Mouse (Mus musculus) mesoderm, embryonic 11.5 days (tissue): Measurements from ENCODE around the gene 5730596B20Rik.
A peak's percentile ranks its signal among the peaks of the same experiment; 100 is the strongest.

ENCODE experiments used
- DNase-seq: peaks from one replicate; pipeline ENCODE4 v3.0.0-alpha.2; 2012; ENCODE audit warnings: low read depth, low spot score

Gene 5730596B20Rik

DNA sequence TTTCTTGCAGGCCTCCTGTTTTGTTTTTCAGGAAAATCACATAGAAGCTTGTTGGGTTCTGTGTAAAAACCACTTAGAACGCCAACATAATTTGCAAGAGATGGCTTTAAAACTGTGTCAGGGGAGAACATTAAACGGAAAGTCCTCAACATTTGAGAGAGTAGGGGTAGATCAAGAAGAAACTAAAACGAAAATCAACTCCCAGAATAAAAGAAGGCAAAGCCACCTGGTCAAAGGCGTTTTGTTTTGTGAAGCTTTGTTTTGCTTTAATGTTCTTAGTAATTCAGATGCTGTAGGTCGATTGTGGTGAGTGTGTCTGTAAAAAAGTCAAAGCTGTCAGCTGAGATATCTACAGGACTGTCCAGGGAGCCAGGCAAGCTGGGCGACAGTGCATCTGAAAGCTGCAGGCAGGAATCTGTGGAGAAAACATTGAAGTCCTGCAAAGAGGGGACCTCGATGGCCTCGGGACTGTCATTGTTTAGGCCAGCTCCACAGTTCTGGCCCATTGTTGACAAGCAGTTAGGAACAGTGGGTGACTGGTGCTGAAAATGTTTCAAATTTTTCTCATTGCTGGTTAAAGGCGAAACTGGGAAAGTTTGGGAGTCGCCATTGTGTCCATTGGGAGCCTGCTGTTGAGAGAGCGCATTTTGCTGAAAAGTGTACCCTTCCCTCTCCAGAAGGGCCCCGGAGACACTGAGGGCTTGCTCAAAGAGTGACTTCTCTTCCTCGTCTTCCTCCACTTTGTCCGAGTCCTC is 14.5 kb upstream of the 5730596B20Rik start:
- DNase-seq = no peak

DNA sequence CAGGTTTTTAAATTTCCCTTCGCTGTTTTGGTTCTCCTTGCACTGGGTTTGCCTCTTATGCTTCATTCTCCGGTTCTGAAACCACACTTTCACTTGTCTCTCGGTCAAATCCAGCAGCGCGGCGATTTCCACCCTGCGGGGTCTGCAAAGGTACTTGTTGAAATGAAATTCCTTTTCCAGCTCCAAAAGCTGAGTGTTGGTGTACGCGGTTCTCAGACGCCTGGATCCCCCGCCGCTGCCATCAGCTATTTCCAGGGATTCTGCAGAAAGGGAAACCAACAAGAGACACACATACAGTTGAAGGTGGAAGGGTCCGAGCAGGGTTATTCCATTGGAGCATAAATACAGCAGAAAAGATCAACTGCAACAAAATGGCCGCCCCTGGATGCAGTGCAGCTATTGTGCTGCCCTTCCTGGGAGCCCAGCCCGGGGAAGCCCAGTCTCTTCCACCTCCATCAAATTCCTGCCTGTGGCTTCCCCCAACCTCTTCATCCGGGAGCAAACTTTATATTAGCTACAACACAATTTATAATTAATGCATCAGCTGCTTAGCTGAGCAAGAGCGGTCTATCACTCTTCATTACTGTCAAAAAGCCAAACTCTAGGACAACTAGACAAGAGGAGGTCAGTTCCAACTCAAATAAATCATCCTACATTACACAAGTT is 13.8 kb upstream of the 5730596B20Rik start:
- DNase-seq = no peak

DNA sequence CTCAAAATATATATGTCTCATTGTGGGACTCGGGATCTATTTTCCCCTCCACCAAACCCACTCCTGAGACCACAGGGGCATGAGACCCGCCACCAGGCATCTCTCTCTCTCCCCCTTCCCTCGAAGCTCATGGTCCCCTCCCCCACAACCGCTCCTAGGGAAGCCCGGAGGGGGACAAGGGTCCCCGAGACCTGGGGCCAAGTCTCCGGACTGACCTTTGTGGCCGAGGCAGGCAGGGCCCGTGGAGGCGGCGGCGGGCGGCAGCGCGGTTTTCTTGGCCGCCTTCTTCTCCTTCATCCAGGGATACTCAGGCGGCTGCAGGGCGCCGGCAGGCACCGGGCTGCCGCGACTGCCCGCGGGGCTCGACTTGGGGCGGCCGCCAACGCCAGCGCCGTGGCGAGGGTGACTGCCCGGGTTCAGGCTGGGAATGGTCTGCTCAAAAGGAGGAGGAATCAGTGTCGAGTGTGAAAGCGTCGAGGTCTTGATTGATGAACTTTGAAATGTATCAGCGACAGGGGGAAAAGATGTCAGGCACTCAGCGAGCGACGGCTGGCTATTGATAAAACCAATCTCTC is 13.2 kb upstream of the 5730596B20Rik start:
- DNase-seq = peak; percentile 85

DNA sequence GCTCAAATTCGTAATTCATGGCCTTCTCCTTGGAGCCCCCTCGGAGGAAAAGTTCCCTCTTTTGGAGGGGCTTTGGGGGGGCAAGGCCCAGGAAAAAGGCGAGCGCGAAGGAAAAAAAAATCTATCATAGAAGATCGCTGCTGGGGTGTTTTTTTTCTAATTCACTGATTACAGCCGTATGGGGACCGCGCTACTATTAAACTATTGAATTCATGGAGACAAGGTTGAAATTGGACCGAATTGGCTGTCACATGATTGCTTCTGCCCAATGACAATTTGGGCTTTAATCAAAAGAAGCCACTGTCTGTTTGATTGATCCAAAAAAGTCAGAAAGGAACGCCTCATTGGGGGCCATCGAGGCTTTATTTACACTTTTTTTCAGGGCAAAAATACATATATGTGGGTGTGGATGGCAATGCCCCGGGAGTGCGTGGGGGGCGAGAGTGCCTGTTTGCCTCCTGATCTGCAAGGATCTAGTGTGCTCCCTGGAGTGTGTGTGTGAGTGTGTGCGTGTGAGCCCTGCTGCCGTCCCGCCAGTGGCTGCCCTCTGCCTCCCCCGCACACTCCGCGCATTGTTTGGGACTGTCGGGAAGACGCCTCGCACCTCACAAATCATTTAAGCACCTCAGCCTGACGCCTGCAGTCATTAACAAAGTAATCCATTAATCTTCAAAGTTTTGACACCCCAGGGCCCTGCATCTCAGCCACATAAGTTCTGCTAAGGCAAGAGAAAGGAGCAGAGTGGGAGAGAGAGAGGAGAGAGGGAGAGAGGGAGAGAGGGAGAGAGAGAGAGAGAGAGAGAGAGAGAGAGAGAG is 12.5 kb upstream of the 5730596B20Rik start, which contains the start of gene Hoxa2:
Gene Hoxa2 (minus strand): TSS at position 206 of the 815 bp plus-strand sequence.
- DNase-seq = peak; percentile 87

DNA sequence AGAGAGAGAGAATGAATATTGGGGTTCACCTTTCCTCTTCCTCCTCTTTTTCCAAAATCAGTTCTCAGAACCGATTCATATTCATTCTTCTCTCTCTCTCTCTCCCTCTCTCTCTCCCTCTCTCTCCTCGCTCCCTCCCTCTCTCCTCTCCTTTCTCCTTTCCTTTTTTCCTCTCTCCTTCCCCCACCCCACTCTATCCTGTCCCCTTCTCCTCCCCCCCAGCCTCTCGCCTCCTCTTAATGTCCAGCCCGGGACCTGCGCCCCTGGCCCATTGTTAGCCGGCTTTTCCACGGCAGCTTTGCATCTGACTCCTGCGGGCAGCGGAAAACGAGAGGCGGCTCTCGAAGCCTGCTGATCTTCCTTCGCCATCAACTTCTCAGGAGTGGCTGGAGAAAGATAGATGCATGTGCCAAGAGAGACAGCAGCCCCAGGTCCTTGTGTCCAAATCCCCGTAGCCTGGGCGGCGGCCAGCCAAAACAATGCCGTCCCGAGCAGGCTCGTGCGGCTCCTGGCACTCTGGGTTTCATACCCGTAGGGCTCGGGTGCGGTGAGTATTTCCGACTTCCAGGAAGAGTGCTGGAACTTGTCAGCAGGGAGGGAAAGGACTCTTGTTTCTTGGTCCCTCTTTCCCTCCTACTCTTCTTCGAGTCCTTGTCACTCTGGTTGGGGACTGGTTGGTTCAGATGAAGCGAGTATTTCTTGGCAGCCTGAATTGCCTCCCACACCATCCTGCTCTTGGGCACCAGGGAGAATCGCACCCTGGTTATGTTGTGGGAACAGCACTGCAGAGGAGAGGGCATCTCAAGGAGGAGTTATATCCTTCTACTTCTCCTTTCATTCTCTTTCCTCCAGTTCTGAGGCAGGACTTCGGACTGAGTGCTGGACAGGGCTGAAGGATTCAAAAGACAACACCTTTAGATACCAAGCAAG is 11.6 kb upstream of the 5730596B20Rik start:
- no peak for DNase-seq

DNA sequence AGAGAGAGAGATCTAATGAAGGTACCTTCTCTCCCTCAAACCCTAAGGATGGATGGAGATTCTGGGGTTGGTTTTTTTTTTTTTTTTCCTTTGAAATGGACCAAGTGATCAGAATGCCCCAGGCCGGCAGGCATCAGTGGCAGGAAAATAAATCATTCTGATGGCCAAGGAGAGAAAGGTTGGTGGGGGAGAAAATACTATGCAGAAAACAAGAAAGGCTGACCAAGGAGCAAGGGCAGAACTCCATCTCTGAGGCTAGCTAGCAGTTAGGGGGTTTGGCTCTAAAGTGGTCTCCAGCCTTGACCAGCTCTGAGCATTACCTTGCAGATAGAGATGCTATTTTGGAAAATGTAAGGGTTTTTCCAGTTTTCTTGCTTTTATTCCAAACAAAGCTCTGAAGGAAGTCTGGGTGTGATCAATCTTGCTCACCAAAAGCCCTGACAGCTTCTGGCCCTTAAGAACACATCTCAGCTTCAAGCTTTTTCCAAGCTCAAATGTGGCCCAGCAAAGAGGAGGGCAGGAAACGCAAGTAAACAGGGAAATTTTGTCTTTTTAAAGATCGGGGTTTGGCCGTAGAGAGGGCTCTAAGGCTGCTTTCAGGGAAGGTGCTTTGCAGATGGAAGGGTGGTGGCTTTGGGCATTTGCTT is 10.7 kb upstream of the 5730596B20Rik start:
- no peak for DNase-seq

DNA sequence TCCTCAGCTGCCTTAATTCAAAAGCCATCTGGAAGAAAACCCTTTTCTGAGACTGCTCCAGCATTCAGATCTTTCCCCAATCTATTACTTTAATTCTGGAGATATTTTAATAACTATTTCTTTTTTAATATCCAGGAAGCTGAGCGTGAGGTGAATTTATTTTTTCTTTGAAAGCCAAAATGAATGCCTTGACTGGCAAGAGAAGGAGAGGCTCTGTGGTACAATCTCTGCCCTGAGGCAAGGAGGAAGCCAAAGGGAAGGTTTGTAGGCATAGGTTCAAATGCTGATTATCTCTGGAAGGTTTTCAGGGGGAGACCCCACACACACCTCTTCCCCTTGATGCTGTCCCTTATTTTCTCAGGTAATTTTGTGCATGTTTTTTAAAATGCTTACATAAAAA is 10.1 kb upstream of the 5730596B20Rik start:
- no peak for DNase-seq

DNA sequence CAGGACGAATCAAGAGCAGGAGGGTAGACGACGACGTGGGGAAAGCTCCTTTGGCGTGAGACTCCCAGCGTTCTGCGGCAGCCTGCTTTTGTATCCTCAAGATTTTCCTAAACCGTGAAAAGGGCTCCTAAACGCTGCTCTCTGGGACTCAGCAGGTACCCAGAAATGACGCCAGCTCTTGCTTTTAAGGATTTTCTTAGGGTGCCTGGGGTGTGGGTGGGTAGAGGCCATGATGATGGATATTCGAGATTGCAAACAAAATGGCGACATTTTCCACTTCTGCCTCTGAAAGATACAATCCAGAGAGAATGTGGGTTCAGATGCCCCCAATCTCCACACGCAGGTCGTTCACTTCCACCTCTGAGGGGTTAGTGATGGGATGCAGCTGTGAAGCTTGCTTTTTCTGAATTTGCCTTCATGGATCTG is 9.5 kb upstream of the 5730596B20Rik start:
- DNase-seq = no peak

DNA sequence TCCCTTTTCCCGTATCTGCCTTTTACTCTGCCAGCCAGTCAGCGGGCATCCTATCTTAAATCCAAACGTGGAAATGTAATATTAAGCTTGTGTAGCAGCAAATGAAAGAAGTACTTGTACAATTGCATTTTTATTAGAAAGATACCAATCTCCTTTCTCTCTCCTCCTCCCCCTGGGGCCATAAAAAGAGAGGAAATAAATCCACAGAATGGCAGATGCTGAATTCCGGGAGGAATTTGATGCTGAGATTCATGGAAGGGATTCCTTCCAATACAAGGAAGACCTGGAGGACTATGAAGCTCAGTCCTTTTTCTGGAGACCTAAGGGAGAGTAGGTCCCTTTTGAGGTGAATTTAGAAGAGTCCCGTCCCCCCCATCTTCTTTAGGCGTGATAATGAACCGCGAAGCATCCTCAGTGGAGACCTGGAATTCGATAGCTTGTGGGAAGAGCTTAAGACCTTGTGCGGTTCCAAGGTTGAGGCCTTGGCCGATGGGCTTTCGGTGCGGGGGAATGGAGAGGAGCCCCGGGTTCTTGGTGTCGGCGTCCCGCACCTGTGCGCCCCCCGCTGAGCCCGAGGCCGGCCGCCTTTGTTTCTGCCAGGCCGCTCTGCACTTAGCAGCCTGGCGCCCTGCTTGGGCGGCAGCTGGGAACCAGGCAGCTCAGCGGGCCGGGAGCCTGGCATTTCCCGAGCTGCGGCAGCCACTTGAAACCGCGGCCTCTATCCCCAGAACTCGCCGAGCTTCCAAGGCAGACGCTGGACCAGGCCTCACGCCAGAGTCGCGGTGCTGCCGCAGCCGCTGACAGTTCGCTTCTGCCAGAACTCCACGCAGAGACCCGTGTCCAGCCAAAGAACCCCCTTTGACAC is 8.9 kb upstream of the 5730596B20Rik start:
- no peak for DNase-seq

DNA sequence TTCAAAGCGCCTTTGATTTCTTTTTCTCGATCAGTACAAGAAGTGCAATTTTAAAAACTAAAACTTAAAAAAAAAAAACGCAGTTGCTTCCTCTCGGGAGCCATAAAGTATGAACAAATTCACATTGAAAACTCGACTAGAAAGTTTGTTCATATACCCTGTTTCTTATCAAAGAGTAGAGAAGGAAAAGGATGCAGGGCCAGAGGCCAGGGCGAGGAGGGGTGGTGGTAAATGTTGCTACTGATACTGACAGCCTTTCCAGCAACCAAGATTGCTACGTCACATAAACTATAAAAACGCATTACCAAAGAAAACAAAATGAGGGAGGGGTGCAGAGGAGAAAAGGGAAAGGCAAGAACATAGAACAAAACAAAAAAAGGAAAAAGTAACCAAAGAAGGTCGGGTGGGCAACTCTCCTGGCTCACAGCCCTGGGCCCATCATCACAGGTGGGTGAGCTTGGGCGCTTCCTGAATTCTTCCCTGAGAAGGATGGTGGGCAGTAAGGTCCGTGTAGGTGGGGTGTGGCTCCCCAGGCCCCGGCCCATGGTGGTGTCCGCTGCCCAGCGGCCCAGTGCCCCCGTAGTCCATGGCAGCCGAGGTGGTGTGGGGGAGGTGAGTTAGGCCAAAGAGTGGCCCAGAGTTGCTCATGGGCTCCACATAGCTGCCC is 7.7 kb upstream of the 5730596B20Rik start:
- DNase-seq = no peak

DNA sequence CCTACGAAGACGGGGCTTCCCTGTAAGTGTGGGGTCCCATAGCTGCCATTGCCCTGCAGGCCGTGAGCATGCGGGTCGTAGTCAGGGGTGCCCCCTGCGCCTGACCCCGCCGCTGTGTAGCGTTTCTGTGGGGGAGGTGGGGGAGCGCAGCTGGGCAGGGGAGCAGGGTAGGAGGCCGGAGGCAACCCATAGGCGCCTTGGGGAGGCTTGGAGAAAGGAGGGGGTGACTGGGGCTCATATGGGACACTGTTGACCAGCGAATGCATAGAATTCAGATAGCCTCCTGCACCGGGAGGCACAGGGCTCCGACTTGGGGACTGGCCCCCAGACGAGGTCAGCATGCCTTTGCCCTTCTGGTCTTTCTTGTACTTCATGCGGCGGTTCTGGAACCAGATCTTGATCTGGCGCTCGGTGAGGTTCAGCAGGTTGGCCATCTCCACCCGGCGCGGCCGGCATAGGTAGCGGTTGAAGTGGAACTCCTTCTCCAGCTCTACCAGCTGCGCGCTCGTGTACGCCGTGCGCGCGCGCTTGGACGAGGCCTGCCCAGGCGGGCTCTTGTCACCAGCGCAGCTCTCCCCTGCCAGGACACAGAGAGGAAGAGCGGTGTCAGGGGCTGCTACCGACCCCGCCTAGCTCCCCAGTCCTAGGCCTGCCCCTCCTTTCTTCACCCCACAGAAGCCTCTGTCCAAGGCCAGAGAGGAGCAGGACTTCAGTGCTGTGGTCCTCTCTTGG is 7.0 kb upstream of the 5730596B20Rik start:
- no peak for DNase-seq

DNA sequence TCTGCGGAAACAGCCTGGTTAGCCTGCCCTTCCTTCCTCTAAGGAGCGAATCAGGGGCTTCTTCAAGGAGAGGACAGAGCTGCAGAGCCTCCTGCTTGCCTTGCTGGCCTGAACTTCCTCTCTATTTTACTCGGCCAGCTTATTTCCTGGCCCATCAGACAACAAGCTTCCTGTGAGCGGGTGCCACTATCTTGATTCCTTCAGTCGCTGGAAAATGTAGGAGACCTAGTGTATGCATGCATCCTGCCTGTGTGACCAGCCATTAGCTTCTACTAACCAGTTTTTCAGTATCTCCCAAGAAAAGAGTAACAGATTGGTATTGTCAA is 6.4 kb upstream of the 5730596B20Rik start:
- no peak for DNase-seq

DNA sequence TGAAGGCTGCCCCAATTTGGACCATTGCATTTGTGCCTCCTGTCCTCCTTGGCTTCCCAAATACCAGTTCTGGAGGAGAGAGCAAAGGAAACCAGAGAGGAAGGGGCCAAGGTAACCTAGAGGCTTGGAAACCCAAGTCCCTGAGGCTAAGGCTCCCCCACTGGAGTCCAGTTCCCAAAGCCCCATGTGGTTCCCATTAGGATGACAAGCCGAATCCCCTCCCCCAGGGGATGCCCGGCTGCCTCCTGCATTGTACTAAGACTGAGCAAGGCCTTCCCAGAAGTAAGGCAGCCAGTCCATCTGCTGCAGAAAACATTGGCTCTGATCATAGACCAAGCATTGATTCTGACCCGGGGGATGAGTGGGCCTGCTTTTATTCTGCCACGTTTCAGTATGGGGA is 6.0 kb upstream of the 5730596B20Rik start:
- peak; percentile 88 for DNase-seq

DNA sequence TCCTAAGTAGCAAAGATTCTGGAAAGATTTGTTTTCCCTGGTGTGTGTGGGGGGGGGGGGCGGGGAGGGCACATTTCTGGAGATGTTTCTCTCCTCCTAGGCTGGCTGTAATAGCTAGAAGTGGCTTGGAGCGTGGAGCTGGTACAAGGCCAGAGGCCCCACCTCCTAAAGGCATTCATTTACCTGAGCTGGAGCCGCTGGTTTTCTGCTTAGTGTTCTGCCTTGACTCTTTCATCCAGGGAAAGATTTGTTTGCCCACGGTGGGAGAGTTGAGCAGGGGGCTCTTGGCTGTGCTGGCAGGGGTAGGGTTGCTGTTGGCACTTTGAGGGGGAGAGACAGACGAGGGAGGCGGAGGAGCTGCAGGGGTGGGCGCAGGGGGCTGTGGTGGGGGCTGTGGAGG is 5.4 kb upstream of the 5730596B20Rik start:
- DNase-seq = no peak

DNA sequence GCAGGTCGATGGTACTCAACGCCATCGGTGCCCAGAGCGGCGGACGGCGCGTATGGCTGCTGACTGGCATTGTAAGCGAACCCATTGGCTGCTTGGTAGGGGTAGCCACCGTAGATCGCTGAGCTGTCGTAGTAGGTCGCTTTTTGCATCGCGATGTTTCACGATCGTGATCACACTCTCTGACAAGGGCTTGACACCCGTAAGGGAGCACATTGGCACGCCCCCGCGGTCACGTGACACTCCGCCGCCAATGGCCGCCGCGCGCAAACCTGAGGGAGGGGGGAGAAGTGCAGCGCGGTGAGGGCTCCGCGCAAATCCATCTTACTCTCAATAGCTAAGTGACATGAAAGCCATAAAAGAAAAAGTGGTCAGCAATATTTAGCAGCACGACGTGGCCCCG is 4.8 kb upstream of the 5730596B20Rik start:
- peak; percentile 97 for DNase-seq

DNA sequence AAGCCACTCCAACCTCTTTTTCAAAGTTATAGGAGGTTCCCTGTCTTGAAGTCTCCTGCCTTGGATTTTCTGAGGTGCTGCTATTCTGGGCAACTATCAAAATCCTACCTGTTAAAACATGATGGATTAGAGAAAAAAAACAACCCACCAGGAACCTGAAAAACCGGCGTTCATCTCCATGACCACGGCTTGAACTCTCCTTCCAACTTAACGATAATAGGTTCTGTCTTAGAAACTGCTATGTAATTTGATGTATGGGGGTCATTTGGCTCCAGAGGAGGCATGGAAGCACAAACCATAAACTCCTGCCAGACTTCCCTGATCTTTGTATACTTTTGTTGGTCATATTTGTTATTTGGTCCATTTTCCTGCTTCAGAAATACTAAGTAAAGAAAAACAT is 3.6 kb upstream of the 5730596B20Rik start:
- DNase-seq = no peak

DNA sequence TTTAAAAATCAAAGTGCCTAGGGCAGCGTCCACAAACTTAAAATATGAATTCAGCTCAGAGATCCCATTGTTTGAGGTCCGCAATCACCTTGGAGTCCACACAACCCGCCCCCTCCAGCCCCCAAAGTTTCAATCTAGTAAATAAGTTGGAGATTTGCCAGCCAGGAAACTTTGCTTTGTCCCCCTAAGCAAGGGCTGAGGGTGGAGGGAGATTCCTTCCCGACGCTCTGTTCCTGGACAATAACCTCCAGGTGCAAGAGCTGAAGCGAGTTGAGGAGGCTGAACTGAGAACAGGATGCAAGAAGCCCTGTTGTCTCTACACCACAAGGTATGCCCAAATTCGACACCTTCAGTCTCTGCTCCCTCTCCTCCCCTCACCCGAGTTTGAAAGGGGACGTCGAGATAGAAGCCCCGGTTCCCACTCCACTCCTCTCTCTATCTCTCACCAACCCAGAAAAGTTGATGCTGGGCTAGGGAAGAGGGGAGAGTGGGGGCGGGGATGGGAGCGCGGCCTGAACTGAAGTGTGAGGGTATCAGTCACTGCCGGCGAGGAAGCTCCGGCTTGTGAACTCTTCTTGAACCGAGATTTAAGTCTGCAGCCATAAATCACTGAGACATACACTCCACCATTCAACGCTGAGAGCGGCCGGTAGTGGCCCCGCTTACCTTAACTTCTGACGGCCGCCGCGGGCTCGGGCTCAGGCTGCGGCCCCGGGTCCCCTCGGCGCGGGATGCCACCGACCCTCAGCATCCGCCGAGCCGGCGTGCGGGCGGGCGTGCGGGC is 2.1 kb upstream of the 5730596B20Rik start:
- DNase-seq = peak; percentile 93

DNA sequence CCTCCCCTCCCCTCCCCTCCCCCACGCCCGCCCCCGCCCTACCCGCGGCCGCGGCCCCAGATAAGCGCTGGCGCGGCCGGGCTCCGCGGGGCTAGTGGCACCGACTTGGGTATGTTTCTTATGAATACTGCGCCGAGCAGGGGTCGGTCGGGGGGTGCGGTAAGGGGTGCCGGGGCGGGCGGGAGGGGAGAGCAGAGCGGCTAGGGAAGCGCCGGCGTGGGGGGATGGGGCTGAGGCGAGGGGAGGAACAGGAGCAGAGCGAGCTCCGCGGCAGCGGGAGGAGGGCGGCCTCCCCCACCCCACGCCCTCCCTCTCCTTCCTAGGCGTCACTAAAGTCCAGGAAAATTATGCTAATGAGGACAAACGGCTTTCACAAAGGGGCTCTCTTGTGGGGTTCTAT is 1.4 kb upstream of the 5730596B20Rik start:
- peak; percentile 89 for DNase-seq
